Mouse (Mus musculus) midbrain, embryonic 12.5 days (tissue): Measurements from ENCODE around the gene Gdap1l1. TPM values are rescaled to one million over a fixed set of nuclear protein-coding genes. Genes with fewer than 3 reads are reported as not detected.

ENCODE experiments used
- ATAC-seq: fragments of 200-750 bp; cut with Nextera tagmentation; 2 replicates; pipeline ENCODE4 v1.8.0; 2017; ENCODE audit warnings: low read depth, moderate TSS enrichment, moderate library complexity; ENCODE audit not compliant: low FRiP score
- H3K27ac ChIP-seq: fragments of 300-500 bp; sonication (generic); replicated peaks from 2 replicates; pipeline ENCODE4 v1.5.1; 2016; ENCODE audit warnings: mild to moderate bottlenecking
- H3K27me3 ChIP-seq: fragments of 300-500 bp; sonication (generic); 2 replicates; pipeline ENCODE4 v1.6.1; 2016; ENCODE audit warnings: mild to moderate bottlenecking
- H3K36me3 ChIP-seq: fragments of 300-500 bp; sonication (generic); 2 replicates; pipeline ENCODE4 v1.6.1; 2016
- H3K4me1 ChIP-seq: fragments of 300-500 bp; sonication (generic); 2 replicates; pipeline ENCODE4 v1.6.1; 2016
- H3K4me2 ChIP-seq: fragments of 300-500 bp; sonication (generic); replicated peaks from 2 replicates; pipeline ENCODE4 v1.6.1; 2016; ENCODE audit warnings: mild to moderate bottlenecking, moderate library complexity
- H3K4me3 ChIP-seq: fragments of 300-500 bp; sonication (generic); 2 replicates; pipeline ENCODE4 v1.5.1; 2016; ENCODE audit warnings: mild to moderate bottlenecking
- H3K9ac ChIP-seq: fragments of 300-500 bp; sonication (generic); replicated peaks from 2 replicates; pipeline ENCODE4 v1.6.1; 2016; ENCODE audit warnings: mild to moderate bottlenecking, moderate library complexity
- H3K9me3 ChIP-seq: fragments of 300-500 bp; sonication (generic); 2 replicates; pipeline ENCODE4 v1.6.1; 2016; ENCODE audit warnings: mild to moderate bottlenecking
- WGBS: fragments of 180-500 bp; shearing (Covaris S2); methylation state at CpG from one replicate; pipeline ENCODE4 v1.1.7; 2016; 5-methylcytosine and 5-hydroxymethylcytosine counted together
- polyA plus RNA-seq: library from polyadenylated mRNA; unstranded; fragments of >200 nt; fragmentation: Nextera tagmentation; extraction: Ambion mirVana; gene quantifications from 2 replicates; pipeline ENCODE4 v1.2.1, GENCODE M21; 2016

Gene Gdap1l1
- polyA plus RNA-seq, 1 experiment from 2014 or later: 63.4 TPM

GRCm38 (mm10) chr2:163428346-163429011, 9.8 kb upstream of the Gdap1l1 start:
- no peak overlapping the region for H3K27ac ChIP-seq
- no peak overlapping the region for H3K4me3 ChIP-seq
- no peaks in the 10 kb centered on the region for H3K4me1 ChIP-seq
- WGBS: 55% methylated on average over 4 of the region's 4 CpGs
- H3K9me3 ChIP-seq: no peaks in the 10 kb centered on the region
- no peak overlapping the region for H3K4me2 ChIP-seq
- no peak overlapping the region for H3K9ac ChIP-seq
- no peak for ATAC-seq
- no peaks in the 10 kb centered on the region for H3K36me3 ChIP-seq
- no peaks in the 10 kb centered on the region for H3K27me3 ChIP-seq

- H3K4me2 ChIP-seq: no peak overlapping the region
- WGBS: 90% methylated on average over 9 of the region's 9 CpGs
- no peaks in the 10 kb centered on the region for H3K9me3 ChIP-seq
- no peak for ATAC-seq
- H3K36me3 ChIP-seq: no peaks in the 10 kb centered on the region
- no peak overlapping the region for H3K4me3 ChIP-seq
- no peak overlapping the region for H3K27ac ChIP-seq
- H3K4me1 ChIP-seq: no peaks in the 10 kb centered on the region
- no peaks in the 10 kb centered on the region for H3K27me3 ChIP-seq
- H3K9ac ChIP-seq: no peak overlapping the region
Observed at GRCm38 (mm10) chr2:163431289-163431688, 7.0 kb upstream of the Gdap1l1 start.

DNA sequence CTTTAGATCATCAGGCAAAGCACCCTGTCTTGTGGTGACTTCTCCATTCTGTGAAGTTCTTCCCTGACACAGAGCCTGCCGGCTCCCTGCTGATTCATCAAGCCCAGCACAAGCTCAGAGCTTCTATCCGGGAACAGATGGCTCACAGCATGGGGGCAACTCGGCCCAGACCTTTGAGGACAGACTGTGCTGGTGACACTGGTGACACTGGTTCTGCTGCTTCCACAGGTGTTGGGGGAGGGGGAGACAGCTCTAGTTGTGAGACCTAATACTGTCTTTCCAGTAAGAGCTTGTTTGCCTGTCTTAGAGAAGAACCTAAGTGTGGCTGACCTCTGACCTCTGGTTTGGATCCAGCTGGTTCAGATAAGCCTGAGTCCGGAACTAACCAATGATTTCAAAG, 4.3 kb upstream of the Gdap1l1 start:
- Histone ChIP-seq H3K9ac (no peak overlapping the region), H3K36me3 (no peaks in the 10 kb centered on the region), H3K4me1 (peaks cover 12% of the 10 kb centered on the region), H3K4me2 (no peak overlapping the region), H3K27ac (no peak overlapping the region), H3K4me3 (no peak overlapping the region), H3K27me3 (0 out of 2 replicates have a peak, but pooled peaks cover 6% of the 10 kb centered on the region), H3K9me3 (no peaks in the 10 kb centered on the region)
- WGBS: 21% methylated on average over 4 of the region's 4 CpGs
- no peak for ATAC-seq

DNA sequence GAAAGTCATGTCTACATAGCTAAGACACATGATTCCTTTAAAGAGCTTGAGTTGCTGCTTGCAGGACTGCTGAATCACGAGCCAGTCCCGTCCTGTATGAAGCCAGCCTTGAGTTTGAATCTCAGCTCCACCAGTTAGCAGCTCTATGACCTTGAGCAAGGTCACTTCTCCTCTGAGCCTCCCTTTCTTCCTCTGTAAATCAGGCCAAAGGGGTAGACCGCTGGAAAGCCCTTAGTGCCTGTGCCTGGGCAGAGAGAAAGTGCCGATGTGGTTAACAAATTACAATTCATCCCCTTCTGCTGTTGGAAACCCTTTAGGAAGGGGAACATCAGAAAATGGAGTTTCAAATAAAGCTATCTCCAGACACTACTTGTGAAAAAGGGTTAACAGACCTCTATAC, 476 bp upstream of the Gdap1l1 start:
- Histone ChIP-seq H3K4me1 (peaks cover 35% of the 10 kb centered on the region), H3K27ac (peak overlapping the region; percentile 79), H3K36me3 (no peaks in the 10 kb centered on the region), H3K4me3 (peak overlapping the region; percentile 81), H3K27me3 (0 out of 2 replicates have a peak, but pooled peaks cover 6% of the 10 kb centered on the region), H3K4me2 (peak overlapping the region; percentile 66), H3K9me3 (no peaks in the 10 kb centered on the region), H3K9ac (peak overlapping the region; percentile 86)
- 44% methylated on average over 4 of the region's 4 CpGs for WGBS
- ATAC-seq: no peak

DNA sequence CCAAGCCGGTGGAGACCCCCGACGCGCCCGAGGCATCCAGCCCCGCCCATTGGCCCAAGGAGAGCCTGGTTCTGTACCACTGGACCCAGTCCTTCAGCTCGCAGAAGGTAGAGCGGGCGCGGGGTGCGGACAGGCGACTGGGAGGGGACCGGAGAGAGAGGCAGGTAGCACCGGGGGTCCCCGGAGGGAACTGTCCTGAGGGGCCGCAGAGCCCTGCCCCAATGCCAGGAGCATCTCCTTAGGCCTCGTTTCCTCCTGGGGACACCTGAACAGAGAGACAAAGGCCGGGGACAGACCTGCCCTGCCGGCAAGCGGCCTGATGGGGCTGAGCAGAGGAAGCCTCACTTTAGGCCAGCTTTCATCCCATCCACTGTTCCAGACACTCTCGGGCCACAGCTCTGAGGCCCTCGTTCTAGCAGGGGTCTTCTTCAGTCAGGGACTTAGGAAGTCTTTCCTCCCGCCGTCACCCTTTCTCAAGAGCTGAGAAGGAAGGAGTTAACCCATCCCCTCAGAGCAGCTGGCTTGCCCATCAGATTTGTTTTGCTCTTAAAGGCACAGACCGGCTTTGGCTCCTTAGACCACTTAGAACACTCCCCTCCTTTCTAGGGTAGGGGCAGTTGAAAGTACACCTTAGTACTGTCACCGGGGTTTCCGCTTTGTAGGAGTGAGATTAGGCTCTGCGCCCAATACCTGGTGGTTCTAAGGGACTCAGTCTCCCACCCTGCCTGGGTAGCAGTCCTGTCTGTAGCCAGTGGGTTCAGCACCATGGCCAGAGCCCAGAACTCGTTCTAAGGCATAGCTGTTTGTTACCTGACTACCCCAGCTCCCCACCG, 559 bp downstream of the Gdap1l1 start:
- Histone ChIP-seq H3K9ac (peak overlapping the region; percentile 86), H3K27me3 (0 out of 2 replicates have a peak, but pooled peaks cover 6% of the 10 kb centered on the region), H3K36me3 (no peaks in the 10 kb centered on the region), H3K4me3 (peak overlapping the region; percentile 81), H3K27ac (peak overlapping the region; percentile 79), H3K9me3 (no peaks in the 10 kb centered on the region), H3K4me1 (peaks cover 35% of the 10 kb centered on the region), H3K4me2 (peak overlapping the region; percentile 66)
- peak; percentile 78 for ATAC-seq
- 2% methylated on average over 27 of the region's 30 CpGs for WGBS

- no peaks in the 10 kb centered on the region for H3K36me3 ChIP-seq
- peak overlapping the region; percentile 81 for H3K4me3 ChIP-seq
- WGBS: 78% methylated on average over 1 of the region's 1 CpGs
- H3K27me3 ChIP-seq: 0 out of 2 replicates have a peak, but pooled peaks cover 6% of the 10 kb centered on the region
- 0 out of 2 replicates have a peak overlapping the region, but pooled peaks have one; percentile 15 for H3K27ac ChIP-seq
- peak overlapping the region; percentile 86 for H3K9ac ChIP-seq
- peak overlapping the region; percentile 66 for H3K4me2 ChIP-seq
- ATAC-seq: no peak
- peaks cover 35% of the 10 kb centered on the region for H3K4me1 ChIP-seq
- no peaks in the 10 kb centered on the region for H3K9me3 ChIP-seq
Observed at GRCm38 (mm10) chr2:163439488-163439887, 1.2 kb downstream of the Gdap1l1 start.

- 0 out of 2 replicates have a peak, but pooled peaks cover 4% of the 10 kb centered on the region for H3K27me3 ChIP-seq
- no peak overlapping the region for H3K4me3 ChIP-seq
- H3K4me1 ChIP-seq: peaks cover 27% of the 10 kb centered on the region
- no peak overlapping the region for H3K9ac ChIP-seq
- no peaks in the 10 kb centered on the region for H3K9me3 ChIP-seq
- H3K4me2 ChIP-seq: no peak overlapping the region
- no peak for ATAC-seq
- H3K27ac ChIP-seq: no peak overlapping the region
- peaks cover 21% of the 10 kb centered on the region for H3K36me3 ChIP-seq
- WGBS: 72% methylated on average over 6 of the region's 6 CpGs
Observed at GRCm38 (mm10) chr2:163443543-163443942, 5.3 kb downstream of the Gdap1l1 start.

DNA sequence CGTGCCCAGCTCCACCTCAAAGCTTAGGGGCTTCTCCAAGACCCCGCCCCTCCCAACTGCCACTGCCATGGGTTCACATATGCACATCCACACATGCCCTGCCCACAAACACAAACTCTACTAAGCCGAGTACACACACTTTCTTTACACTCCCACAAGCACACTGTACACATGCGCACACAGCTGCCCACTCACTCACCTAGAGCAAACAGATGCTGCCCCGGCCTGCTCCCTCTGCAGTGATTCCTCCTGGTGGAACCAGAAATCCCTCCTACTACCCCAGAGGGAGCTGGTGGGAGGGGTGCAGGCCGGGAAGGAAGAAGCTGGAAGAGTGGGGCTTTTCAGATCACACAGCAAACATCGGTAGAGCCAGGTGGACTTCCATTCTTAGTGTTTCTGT, 5.7 kb downstream of the Gdap1l1 start:
- no peak overlapping the region for H3K27ac ChIP-seq
- peaks cover 22% of the 10 kb centered on the region for H3K36me3 ChIP-seq
- H3K9me3 ChIP-seq: no peaks in the 10 kb centered on the region
- H3K27me3 ChIP-seq: no peaks in the 10 kb centered on the region
- H3K4me1 ChIP-seq: peaks cover 22% of the 10 kb centered on the region
- 75% methylated on average over 7 of the region's 7 CpGs for WGBS
- H3K9ac ChIP-seq: no peak overlapping the region
- ATAC-seq: no peak
- no peak overlapping the region for H3K4me3 ChIP-seq
- H3K4me2 ChIP-seq: no peak overlapping the region

- peaks cover 33% of the 10 kb centered on the region for H3K36me3 ChIP-seq
Observed at GRCm38 (mm10) chr2:163447375-163447774, 9.1 kb downstream of the Gdap1l1 start.

DNA sequence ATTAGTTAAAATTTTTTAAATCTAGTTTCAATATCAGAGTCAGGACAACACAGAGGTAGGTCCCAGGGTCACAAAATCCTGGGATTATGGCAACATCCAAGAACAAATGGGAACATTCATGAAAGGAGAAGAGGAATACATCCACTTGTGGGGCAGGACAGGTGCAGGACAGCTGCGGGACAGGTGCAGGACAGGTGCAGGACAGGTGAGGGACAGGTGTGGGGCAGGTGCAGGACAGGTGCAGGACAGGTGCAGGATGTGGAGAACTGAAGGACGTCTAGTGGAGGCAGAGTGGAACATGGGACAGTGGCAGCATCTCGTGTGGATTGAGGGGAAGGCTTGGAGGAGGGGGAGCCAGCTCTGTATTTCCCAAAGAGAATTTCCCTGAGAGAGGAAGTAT, 11.0 kb downstream of the Gdap1l1 start:
- Histone ChIP-seq H3K9ac (no peak overlapping the region), H3K4me2 (no peak overlapping the region), H3K4me1 (no peaks in the 10 kb centered on the region), H3K36me3 (peaks cover 49% of the 10 kb centered on the region), H3K4me3 (no peak overlapping the region), H3K9me3 (no peaks in the 10 kb centered on the region), H3K27ac (no peak overlapping the region), H3K27me3 (no peaks in the 10 kb centered on the region; the same call in 1 of the 2 replicates)
- ATAC-seq: no peak
- WGBS: 75% methylated on average over 3 of the region's 3 CpGs

More at GRCm38 (mm10) chr2:163447375-163447774, 9.1 kb downstream of the Gdap1l1 start:
- no peaks in the 10 kb centered on the region for H3K9me3 ChIP-seq
- WGBS: 75% methylated on average over 11 of the region's 12 CpGs
- H3K4me1 ChIP-seq: no peaks in the 10 kb centered on the region
- no peak overlapping the region for H3K9ac ChIP-seq
- no peak overlapping the region for H3K4me3 ChIP-seq
- H3K27ac ChIP-seq: no peak overlapping the region
- no peaks in the 10 kb centered on the region; the same call in 1 of the 2 replicates for H3K27me3 ChIP-seq
- H3K4me2 ChIP-seq: no peak overlapping the region
- no peak for ATAC-seq

GRCm38 (mm10) chr2:163450668-163451295, 12.5 kb downstream of the Gdap1l1 start:
- Histone ChIP-seq H3K36me3 (peaks cover 60% of the 10 kb centered on the region), H3K4me3 (no peak overlapping the region), H3K9ac (no peak overlapping the region), H3K4me2 (no peak overlapping the region), H3K4me1 (no peaks in the 10 kb centered on the region), H3K27me3 (no peaks in the 10 kb centered on the region; the same call in 1 of the 2 replicates), H3K9me3 (no peaks in the 10 kb centered on the region), H3K27ac (no peak overlapping the region)
- ATAC-seq: no peak
- 80% methylated on average over 6 of the region's 6 CpGs for WGBS

DNA sequence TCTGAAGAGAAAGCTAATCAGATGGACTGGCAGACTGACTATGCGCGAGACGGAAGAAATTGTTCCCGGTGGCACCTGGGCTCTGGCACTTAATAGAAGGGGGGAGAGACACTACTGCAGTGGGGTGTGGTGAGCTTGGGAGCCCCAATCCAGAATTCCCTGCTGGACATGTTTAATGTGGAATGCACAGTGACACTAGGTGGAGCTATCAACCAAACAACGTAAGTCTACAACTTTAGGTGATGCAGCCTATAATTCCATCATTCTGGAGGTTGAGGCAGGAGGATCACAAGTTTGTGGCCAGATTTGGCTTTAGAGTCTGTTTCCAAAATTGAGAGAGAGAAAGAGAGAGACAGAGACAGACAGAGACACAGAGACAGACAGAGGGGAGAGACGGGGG, 14.5 kb downstream of the Gdap1l1 start:
- WGBS: 89% methylated on average over 6 of the region's 6 CpGs
- peaks cover 45% of the 10 kb centered on the region for H3K36me3 ChIP-seq
- no peak overlapping the region for H3K9ac ChIP-seq
- ATAC-seq: no peak
- no peaks in the 10 kb centered on the region for H3K4me1 ChIP-seq
- H3K27me3 ChIP-seq: no peaks in the 10 kb centered on the region; the same call in 1 of the 2 replicates
- no peak overlapping the region for H3K4me3 ChIP-seq
- H3K27ac ChIP-seq: no peak overlapping the region
- H3K9me3 ChIP-seq: no peaks in the 10 kb centered on the region
- H3K4me2 ChIP-seq: no peak overlapping the region
